Mouse (Mus musculus) thymus, postnatal 14 days (tissue): ENCODE measurements around the gene Rpp21.

Source experiments
- DNase-seq: peaks from one replicate; pipeline ENCODE4 v3.0.0; 2021

The Rpp21 gene

GRCm38 (mm10) chr17:36233572-36233971, 24.3 kb downstream of the Rpp21 start:
- no peak for DNase-seq

- DNase-seq: peak; percentile 88
Observed at GRCm38 (mm10) chr17:36231318-36231717, 26.6 kb downstream of the Rpp21 start.

- peak; percentile 44 for DNase-seq
Observed at GRCm38 (mm10) chr17:36229046-36229445, 28.8 kb downstream of the Rpp21 start.

GRCm38 (mm10) chr17:36226921-36227320, 30.9 kb downstream of the Rpp21 start:
- peak; percentile 81 for DNase-seq

GRCm38 (mm10) chr17:36225231-36225824, 32.5 kb downstream of the Rpp21 start:
- DNase-seq: no peak

DNA sequence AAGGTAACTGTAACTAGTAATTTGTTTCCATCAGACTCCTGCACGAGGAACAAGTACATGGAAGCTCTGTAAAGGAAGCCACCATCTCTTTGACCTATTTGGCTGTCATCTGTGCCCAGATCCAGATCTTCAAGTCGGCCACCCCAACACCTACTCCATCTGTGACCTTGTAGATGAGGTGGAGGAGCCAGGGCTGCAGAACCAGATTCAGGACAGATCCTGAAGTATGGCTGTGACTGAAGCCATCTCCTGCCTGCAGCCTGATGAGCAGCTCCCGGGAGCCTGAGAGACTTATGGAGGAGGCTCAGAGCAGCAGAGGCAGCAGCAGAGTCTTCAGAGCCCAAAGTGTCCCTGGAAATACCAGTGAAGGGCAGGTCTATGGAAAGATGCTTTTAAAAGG, 33.4 kb downstream of the Rpp21 start:
- no peak for DNase-seq

DNA sequence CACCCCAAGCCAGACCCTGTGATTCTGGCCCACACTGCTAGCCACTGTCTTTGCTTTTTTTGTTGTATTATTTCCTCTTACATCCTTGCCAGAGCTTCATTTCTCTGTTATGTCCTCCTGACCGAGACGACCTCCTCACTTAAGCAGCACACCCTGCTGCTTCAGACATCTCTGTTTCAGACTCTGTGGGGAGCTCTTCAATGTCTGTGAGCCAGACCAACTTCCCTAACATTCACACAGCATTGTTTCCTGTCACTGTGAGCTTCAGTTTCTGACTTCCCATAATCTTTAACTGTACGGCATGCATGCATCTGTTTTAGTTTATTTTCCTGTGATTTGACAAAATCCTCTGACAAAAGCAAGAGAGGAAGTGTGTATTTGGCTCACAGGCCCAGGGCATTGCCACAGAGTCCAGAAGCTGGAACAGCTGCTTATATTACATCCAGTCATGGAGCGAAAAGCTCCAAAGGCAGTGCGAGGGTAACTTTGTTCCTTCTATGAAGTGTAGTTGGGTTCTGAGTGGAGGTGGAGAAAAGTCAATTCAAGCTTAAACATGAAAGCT, 39.2 kb downstream of the Rpp21 start:
- no peak for DNase-seq

- no peak for DNase-seq
Observed at GRCm38 (mm10) chr17:36215586-36215985, 42.3 kb downstream of the Rpp21 start.

GRCm38 (mm10) chr17:36206846-36207245, 51.0 kb downstream of the Rpp21 start:
- no peak for DNase-seq

GRCm38 (mm10) chr17:36205862-36206261, 52.0 kb downstream of the Rpp21 start:
- DNase-seq: peak; percentile 22
